Mouse (Mus musculus) bone marrow macrophage, adult 2 months (primary cell): ENCODE data around the gene Tha1. TPM values are rescaled to one million over a fixed set of nuclear protein-coding genes. Genes with fewer than 3 reads are reported as not detected.
A peak's percentile ranks its signal among the peaks of the same experiment; 100 is the strongest.

Experiments
- H3K27ac ChIP-seq: 2 replicates; pipeline ENCODE4 v1.5.1; 2012; ENCODE audit warnings: low read depth, low read length; ENCODE audit not compliant: insufficient read depth
- H3K4me1 ChIP-seq: 2 replicates; pipeline ENCODE4 v1.6.1; 2012; ENCODE audit warnings: low read length; ENCODE audit not compliant: control insufficient read depth, insufficient read depth
- H3K4me3 ChIP-seq: 2 replicates; pipeline ENCODE4 v1.5.1; 2012; ENCODE audit warnings: mild to moderate bottlenecking, low read length, moderate library complexity; ENCODE audit not compliant: insufficient read depth
- CTCF ChIP-seq: IDR thresholded peaks from 2 replicates; pipeline ENCODE4 v1.5.1; 2012; ENCODE audit warnings: low read depth, mild to moderate bottlenecking, low read length, moderate library complexity
- POLR2A ChIP-seq: IDR thresholded peaks from 2 replicates; pipeline ENCODE4 v1.6.1; 2012; ENCODE audit warnings: mild to moderate bottlenecking, low read depth, low read length, borderline replicate concordance
- polyA plus RNA-seq: library from polyadenylated mRNA; stranded (reverse); fragments of >200 nt; gene quantifications from 2 replicates; pipeline ENCODE4 v1.2.4, GENCODE M21; 2012; ENCODE audit not compliant: missing spikeins, insufficient read depth, insufficient read length

Gene Tha1
- polyA plus RNA-seq, 1 experiment = 4.5 TPM

GRCm38 (mm10) chr11:117852875-117853274 lies 20.4 kb downstream of the Tha1 start:
- Histone ChIP-seq H3K27ac (no peak overlapping the region), H3K4me1 (peaks cover 10% of the 10 kb centered on the region), H3K4me3 (no peak overlapping the region)
- TF ChIP-seq POLR2A (no peak), CTCF (no peak)

- TF ChIP-seq CTCF = no peak
- no peak for TF ChIP-seq POLR2A
- Histone ChIP-seq H3K4me3 (peak within 1 kb of the TSS; percentile 93), H3K4me1 (peaks cover 18% of the 10 kb centered on the region), H3K27ac (peak within 1 kb of the TSS; percentile 94)
Measured at GRCm38 (mm10) chr11:117848985-117849671, 24.2 kb downstream of the Tha1 start, which contains the start of gene Birc5. Birc5 (plus strand) TSS chr11:117849251.

GRCm38 (mm10) chr11:117848271-117848984 lies 24.9 kb downstream of the Tha1 start:
- Histone ChIP-seq H3K27ac (peak overlapping the region; percentile 94), H3K4me3 (peak overlapping the region; percentile 88), H3K4me1 (peaks cover 18% of the 10 kb centered on the region)
- TF ChIP-seq CTCF (no peak), POLR2A (no peak)

GRCm38 (mm10) chr11:117847593-117848215 lies 25.6 kb downstream of the Tha1 start:
- Histone ChIP-seq H3K27ac (peak overlapping the region; percentile 94), H3K4me1 (peaks cover 18% of the 10 kb centered on the region), H3K4me3 (peak overlapping the region; percentile 88)
- no peak for TF ChIP-seq POLR2A
- TF ChIP-seq CTCF = no peak

GRCm38 (mm10) chr11:117846640-117847039 lies 26.6 kb downstream of the Tha1 start:
- H3K4me1 ChIP-seq = peaks cover 23% of the 10 kb centered on the region
- H3K4me3 ChIP-seq = no peak overlapping the region
- H3K27ac ChIP-seq = peak overlapping the region; percentile 94
- TF ChIP-seq POLR2A (no peak), CTCF (no peak)

- H3K4me1 ChIP-seq = peaks cover 23% of the 10 kb centered on the region
- no peak overlapping the region for H3K27ac ChIP-seq
- TF ChIP-seq CTCF = no peak
- no peak for TF ChIP-seq POLR2A
- no peak overlapping the region for H3K4me3 ChIP-seq
Measured at GRCm38 (mm10) chr11:117845651-117846050, 27.6 kb downstream of the Tha1 start.

- Histone ChIP-seq H3K4me3 (no peak overlapping the region), H3K27ac (no peak overlapping the region), H3K4me1 (peaks cover 19% of the 10 kb centered on the region)
- TF ChIP-seq CTCF (no peak), POLR2A (no peak)
Measured at GRCm38 (mm10) chr11:117844997-117845396, 28.3 kb downstream of the Tha1 start.

GRCm38 (mm10) chr11:117843434-117843833 lies 29.8 kb downstream of the Tha1 start:
- no peak overlapping the region for H3K27ac ChIP-seq
- H3K4me1 ChIP-seq = peaks cover 19% of the 10 kb centered on the region
- no peak overlapping the region for H3K4me3 ChIP-seq
- TF ChIP-seq CTCF (no peak), POLR2A (no peak)

- no peak for TF ChIP-seq POLR2A
- no peak for TF ChIP-seq CTCF
- H3K4me3 ChIP-seq = no peak overlapping the region
- H3K4me1 ChIP-seq = peaks cover 5% of the 10 kb centered on the region
- no peak overlapping the region for H3K27ac ChIP-seq
Measured at GRCm38 (mm10) chr11:117840910-117841309, 32.4 kb downstream of the Tha1 start.

- TF ChIP-seq CTCF (no peak), POLR2A (no peak)
- H3K4me3 ChIP-seq = no peak overlapping the region
- H3K4me1 ChIP-seq = peaks cover 5% of the 10 kb centered on the region
- no peak overlapping the region for H3K27ac ChIP-seq
Measured at GRCm38 (mm10) chr11:117839021-117839420, 34.3 kb downstream of the Tha1 start.
